Mouse (Mus musculus) frontal cortex, postnatal 36 days (tissue): ENCODE measurements around the gene Lpin1.

Experiments
- DNase-seq, 2 experiments: peaks; one replicate each; pipeline ENCODE4 v3.0.0; 2022; ENCODE audit warnings: low spot score in 2 of 2

The Lpin1 gene

DNA sequence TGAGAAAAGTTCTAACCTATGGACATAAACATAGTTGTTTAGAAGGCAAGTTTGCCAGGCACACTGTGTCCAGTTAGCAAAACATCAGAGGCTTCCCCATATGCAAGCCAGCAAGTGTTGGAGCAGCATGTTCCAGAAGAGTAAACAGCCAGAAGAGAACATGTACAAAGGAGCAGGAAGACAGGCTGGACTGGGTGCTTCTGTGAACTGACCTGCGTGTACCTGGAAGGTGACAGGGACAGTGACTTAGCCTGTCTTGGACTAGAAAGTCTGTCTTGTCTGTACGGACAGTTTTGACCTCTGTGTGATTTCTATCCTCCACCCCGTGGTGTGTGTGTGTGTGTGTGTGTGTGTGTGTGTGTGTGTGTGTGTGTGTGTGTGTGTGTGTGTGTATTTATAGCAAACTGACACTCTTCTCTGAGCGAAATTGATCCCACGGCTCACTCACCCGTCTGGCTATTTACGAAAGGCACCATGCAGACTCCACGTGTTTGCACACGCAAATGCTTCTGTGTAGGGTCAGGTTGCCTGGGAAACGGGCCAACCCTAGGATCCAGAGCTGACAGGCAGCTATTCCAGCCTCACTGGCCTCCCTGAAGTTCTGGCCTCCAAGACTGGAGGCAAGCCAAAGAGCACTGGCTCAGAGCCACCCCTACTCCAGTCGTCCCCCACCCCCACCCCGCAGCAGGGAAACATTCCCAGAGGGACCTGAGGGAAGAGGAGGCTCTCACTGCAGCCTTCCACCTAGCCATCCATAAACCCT is 7.9 kb upstream of the Lpin1 start:
- DNase-seq, result peak; percentile 51 to 66

DNA sequence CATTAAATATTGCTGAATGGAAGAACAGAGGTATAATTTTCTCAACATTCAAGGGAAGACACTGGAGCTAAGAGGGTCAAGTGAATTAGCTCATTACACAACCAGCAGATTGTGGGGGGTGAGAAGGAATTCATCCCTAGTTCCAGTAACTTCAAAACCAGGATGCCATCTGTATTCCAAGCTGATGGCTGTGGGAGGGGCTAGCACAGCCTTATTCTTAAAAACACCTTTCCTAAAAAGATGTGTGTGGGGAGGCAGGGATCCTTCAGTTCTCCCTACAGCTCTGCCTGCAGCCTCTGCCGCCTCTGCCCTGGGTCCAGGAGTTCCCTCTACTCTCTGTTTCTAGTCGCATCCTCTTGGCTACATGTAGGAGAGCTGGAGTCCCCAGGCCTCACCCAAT is 5.0 kb upstream of the Lpin1 start:
- no peak for DNase-seq

DNA sequence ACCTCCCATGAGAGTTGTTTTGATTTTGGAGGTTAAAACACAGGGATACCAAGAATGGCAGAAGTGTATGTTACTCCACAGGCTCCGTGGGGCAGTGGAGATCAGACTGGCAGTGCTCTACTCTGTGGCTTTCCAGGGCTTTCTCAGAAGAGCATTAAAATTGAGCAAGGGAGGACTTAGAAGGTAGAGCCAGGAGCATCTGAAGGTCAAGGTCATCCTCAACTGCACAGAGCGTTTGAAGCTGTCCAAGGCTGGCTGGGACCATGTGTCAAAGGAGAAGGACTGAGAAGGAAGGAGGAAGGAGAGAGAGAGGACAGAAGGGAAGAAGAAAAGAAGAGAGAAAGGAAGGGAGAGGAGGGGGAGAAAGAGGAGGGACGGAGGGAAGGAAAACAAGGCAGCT is 3.8 kb upstream of the Lpin1 start:
- no peak for DNase-seq

DNA sequence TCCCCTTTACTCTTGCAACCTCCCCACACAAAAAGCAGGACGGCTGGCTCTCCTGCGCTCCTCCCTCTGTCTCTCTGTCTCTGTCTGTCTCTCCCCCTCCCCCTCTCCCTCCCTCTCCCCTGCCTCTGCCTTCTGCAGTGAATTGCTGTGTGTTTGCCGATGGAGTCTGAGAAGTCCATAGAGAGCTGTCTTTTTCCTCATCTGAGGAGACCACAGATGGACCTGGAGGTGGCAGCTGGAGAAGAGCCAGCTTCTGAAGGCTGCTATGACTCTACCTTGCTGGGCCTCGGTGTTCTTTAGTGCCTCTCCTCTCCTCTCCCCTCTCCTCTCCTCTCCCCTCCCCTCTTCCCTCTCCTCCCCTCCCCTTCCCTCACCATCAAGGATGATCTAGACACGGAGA is 5.1 kb downstream of the Lpin1 start:
- peak; percentile 51 to 60 for DNase-seq

DNA sequence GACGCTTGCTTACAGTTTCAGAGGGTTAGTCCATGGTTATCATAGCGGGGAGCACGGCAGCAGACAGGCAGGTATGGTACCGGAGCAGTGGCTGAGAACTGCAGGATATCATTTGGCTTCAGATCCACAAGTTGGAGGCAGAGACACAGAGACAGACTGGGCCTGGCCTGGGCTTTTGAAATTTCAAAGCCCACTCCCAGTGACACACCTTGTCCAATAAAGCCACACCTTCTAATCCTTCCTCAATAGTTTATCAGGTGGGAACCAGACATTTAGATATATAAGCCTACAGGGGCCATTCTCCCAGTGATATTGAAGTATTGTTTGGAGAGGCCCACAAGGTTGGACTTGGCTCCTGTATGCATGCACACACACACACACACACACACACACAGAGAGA is 8.5 kb downstream of the Lpin1 start:
- DNase-seq, result no peak

DNA sequence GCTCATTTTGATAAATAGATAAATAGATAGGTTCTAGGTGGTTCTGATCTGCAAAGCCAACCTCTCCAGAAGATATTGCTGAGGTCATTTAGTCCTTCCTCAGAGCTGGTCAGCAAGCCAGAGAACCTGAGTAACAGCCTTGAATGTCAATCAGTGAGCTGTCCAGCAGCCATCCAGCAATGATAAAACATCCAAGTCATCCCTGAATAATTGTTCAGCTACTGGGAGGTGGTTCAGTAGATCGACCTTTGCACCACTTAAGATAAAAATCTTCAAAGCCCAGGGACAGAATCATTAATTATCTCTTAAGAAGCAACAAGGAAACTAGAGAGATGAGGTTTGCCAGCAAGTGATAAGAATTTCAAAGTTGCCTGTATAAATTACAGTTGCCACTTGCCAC is 10.4 kb downstream of the Lpin1 start:
- DNase-seq, result no peak

DNA sequence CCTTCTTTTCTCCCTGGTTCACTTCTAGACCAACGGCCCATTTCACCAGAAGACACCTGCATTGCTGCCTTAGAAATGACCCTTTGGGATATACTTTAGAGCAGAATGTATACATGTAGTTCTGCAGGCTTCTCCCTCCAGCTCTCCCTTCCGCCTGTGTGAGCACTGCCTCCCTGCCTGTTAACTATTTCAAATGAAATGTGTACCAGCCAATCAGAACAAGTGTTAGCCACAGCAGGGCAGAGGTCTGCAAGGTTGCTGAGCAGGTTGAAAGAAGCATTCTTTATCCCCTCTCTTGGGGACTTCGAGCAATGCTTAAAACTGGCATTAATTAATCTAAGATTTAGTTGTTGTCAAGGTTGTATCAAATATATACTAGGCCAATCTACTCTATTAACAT is 11.4 kb downstream of the Lpin1 start:
- DNase-seq, result no peak

DNA sequence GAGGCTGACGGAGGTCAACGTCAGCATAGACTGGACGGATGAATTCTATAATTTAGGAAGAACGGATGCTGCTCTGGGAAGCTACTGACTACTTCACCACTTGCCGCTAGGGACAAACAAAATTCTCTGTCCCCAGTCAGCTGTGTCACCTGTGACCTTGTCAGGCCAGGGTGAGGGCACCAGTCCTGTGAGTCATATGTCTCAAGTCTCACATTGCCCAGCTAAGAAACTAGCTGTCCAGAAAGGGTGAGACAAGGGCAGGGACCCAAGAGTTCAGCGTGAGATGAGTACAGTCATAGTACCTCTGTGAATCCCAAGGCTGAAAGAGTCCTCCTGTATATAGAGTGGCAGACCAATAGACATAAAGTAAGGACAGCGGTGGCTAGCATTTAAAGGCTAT is 17.0 kb downstream of the Lpin1 start:
- DNase-seq, result no peak

DNA sequence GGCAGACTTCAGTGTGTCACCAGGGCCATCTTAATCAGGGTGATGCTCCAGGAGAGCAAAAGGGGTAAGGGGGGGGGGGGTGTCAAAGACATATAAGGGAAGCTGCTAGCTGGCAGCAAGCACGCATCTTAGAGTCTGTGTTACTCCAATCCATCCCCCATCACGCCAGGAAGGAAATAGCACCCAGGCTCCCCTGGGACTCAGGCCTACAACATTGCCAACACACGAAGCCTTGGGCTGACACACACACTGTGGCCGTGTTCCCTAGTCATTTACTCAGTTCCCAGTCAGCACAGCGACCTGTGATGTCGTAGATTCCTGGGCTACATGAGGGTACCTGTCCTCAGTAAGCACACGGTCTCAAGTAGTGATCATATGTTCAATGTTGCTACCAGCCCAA is 17.8 kb downstream of the Lpin1 start:
- no peak for DNase-seq

DNA sequence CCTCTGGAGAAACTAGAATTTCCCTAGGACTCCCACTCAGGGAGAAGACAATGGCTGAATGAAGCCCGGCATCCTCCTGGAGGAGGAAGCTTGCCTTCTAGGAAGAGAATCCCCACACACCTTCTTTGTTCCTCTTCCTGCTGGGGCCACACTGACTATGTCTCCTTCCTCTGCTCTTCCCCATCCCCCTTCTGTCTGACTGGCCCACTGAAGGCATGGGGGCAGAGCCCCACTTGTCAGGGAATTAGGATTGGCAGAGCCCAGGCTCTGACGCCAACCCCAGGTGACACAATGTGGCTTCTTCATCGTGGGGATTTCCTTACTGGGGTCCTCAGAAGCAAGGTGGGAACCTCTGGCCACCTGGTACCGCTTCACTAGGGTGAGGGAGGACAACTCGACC is 18.3 kb downstream of the Lpin1 start:
- no peak for DNase-seq

DNA sequence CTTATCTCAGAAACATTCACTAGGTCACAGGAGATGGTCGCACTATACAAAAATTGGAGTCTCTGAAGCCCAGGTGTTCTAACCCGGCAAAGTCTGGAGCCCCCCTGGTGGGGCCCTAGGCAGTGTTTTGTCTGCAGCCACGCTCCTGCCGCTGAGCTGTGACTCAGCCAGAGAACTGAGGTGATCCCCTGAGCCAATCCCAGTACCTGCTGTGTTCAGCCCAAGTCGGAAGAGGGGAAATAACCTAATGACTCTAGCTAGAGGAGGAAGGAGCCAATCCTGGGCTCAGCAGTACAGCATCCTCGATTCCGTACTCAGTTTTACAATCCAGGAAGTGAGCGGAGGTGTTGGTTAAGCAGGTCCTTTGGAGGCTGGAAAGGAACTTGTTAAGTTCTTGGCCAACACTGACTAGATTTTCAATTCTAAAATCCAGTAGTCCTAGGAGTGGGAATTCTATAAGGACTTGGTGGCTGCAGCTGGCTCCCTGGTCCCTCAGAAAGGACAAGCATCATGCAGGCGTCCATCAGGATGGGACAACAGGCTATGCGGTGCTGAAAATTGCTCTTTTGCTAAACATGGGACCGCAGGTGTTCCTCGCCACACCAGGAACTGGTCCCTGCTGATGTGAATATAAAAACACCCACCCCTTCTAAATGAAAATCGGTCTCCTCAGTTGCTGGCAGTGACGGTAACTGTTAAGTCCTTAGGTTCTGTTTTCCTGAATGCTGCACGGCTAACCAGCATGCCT is 19.1 kb downstream of the Lpin1 start:
- peak; percentile 80 to 85 for DNase-seq

DNA sequence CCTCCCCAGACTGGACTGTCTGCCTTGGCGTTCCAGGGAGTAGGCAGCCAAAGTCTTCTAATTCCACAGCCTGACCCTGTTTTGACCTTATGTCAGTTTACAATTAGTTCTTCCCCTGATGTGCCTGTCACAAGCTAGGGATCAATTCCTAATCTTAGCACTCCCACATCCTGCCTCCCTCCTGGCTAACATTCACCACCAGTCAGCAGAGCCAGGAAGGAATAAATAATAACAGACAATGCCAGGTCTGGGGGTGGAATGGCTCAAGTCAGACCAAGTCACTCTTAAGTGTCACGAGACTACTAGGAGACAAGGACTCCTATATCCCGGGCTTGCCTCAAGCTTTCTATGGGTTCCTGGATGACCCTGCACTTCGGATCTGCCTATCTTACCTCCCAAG is 20.8 kb downstream of the Lpin1 start:
- DNase-seq, result no peak

DNA sequence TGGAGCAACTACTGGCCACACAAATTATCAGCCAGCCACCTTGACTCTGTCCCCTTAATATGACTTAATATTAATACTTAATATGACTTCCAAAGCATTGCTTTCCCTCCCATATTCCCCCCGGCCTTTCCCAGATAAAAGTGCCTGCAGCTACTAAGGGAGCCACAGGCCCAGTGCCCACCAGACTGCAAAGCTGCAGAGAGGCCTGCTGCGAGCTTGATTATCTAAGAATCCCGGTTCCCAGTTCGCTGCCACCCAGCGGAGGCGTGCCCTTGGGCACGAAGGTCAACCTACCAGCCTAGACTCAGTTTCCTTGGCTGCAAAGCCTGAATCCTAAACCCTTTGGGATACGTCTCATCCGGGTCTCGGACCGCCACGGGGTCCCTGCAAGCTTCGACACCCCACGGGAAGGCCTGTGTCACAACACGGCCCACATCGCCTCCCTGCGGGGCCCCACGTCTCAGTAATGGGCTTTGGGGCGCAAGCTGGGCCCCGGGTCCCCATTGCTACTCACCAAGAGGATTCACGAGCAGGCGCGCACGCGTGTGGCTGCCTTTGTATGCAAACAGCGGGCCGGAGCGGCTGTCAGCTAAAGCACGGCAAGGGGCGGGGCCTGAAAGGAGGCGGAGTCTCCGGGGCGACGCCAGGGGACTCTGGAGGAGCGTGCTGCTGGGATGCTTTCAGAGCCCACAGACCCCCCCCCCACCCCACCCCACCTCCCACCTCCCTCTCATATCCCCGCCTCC is 21.4 kb downstream of the Lpin1 start:
- peak; percentile 86 to 89 for DNase-seq

DNA sequence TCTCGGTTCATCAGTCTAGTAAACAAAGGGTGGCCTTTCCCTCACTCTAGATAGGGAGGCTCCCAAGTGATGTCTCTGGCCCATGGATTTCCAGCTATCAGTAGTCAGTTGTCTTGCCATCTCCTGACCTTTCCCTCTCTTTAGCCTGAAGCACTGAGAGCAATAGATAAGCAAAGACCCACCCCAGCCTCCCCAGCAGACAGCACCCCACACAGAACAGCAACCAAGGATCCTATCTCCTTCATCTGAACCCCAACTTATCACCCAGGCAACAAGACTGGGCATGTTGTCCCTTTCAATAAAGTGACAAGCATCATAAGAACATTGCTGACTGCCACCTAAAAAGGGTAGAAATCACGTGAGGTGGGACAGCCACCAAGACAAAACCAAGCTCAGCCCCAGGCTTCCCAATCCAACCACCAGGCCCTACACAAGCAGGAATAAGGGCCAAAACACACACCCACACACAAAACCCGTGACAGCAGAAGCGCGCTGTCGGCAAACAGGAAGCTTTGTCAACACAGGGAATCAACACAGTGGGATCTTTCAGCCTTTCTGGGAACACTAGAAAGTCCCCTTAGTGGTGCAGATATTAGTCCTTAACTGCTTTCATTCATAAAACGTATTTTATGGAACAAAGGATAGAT is 22.2 kb downstream of the Lpin1 start:
- peak; percentile 31 to 46 for DNase-seq

DNA sequence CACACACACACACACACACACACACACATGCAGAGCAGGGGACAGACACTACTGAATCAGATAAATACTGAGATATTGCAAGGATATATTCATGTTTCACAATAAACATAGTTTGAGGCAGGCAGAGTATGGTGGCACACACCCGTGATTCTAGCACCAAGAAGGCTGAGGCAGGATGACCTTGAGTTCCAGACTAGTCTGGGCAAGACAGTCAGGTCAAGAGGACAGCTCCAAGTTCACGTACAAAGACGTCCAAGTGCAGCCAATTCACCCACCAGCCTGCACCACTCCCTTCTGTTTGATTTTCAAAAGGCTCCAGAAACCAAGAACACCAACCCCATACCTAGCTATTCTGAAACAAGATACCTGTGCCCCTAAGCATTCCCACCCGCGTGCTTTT is 23.0 kb downstream of the Lpin1 start:
- no peak for DNase-seq

DNA sequence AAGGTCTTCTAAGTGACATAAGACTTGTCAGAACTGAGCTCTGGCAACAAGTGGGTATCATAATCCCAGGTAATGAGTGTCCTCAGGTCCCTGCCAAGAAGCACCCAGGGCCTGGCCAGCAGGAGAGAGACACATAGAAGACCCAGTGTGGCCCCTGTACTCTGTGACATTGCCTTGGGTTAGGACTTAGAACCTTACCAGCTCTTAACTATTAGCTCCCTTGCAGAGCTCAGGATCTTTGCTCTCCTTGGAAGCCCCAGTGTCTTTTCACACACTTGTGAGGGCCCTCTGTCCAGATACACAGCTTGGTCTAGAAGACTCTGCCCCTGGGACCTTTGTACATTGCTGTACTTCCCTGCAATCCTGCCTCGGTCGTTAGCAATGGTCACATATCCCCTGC is 23.7 kb downstream of the Lpin1 start:
- no peak for DNase-seq

DNA sequence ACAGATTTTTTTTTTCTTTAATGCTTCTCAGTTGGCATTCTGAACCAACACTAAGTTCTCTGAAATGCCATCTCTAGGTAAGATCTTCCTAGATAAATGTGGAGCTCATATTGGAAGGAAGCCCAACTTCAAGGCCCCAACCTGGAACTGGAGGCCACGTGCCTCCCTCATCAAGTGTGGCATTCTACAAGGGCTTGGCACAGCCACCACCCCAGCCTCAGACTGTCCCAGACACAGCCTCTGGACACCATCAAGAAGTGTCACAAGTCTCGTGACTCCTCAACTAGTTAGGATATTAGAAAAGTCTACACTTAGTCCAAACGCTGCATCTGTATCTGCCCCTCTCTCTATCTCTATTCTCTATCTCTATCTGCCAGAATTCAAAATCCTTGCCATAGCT is 25.8 kb downstream of the Lpin1 start:
- DNase-seq, result no peak

DNA sequence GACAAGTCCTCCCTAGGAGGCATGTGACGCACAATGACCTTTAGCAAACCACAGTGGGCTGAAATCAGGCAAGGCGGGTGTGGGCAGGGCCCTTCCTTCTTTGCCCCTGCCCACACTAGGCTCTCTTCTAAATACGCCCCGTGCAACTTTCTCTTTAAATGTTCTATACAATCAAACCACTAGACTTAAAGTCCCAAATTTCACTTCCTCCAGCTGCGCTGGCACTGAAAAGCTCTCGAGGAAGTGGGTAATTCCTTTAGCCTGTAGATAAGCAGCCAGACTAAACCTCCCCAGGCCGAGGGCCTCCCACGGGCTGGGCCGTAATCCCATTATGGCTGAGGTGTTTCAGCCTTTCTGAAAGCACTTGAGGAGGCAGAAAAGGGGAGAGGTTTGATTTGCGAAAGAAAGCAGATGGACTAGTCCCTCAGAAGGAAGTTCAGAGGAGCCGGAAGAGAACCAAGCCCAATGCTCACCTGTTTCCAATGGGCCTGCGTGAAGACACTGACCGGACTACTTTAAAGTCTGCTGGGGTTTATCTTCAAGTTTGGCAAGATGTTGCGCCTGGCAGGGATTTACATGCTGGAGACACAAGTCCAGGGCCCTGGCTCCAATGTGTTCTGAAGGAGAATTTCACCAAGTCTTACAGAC is 26.6 kb downstream of the Lpin1 start:
- no peak for DNase-seq

DNA sequence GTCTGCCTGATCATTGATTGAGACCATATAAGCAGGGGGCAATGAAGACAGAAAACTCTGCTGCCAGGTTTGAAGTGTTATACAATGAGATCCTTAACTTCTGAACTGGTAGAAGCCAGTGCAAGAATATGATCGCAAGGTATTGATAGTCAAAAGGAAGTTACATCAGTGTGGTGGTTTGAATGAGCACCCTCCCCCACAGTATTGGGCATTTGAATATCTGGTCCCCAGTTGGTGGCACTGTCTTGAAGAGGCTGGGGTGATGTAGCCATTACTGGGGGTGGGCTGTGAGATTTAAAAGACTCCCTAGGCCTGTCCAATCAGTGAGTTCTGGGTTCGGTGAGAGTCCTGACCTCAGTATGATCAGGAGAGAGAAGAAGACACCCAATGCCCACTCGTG is 27.5 kb downstream of the Lpin1 start:
- no peak for DNase-seq

DNA sequence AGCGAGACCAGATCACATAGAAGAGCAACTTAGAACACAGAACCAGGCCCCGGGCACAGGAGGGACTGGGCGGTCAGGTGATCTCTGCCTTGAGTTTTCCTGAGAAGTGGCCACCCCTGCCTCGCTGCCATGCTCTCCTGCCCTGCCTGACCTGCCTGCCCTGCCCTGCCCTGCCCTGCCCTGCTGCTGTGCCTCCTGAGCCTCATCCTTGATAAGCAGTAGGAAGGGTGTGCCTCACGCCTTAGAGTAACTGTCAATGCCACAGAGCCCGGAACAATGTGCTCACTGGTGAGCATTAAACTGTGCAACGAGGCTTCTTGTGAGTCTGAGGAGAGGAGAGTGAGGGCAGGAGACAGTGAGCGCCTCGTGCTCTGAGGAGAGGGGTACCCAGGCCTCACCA is 30.5 kb downstream of the Lpin1 start:
- no peak for DNase-seq

DNA sequence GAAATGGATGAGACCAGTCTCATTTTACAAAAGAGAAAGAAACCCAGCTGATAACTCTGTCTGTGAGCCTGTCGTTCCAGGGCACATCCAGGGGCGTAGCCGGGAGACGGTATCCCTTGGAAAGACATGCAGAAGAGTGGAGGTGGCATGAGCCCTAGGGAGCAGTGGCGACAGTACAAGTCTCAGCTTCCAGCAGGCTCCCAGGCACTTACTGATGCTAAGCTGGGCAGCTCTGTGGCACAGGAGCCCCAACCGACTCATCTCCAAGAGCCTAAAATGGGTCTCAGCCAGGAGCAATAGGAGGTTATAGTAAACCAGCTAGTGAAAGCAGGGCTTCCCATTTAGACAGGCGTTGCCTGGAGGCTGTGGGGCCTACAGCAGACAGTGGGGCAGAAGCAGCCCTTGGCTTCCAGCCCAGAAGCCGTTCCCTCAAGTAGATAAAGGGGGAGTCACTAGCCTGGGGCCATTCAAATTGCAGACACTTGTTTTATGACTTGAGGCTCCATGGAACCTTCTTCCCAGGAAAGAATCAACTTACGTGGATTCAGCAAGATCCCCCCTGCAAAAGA is 33.0 kb downstream of the Lpin1 start:
- DNase-seq, result peak; percentile 20 to 23
